Mouse (Mus musculus): ENCODE results near the gene Olfr545. TPM values are rescaled to one million over a fixed set of nuclear protein-coding genes. Genes with fewer than 3 reads are reported as not detected.

Olfr545 gene
- polyA plus RNA-seq, 1 experiment: not detected

GRCm38 (mm10) chr7:102442432-102442831 is 56.9 kb downstream of the Olfr545 start:
- under 1% methylated on average over 4 of the region's 4 CpGs for WGBS
- Histone ChIP-seq H3K4me3 (replicated peaks; ENCODE audit: insufficient read depth, low read depth, low read length) (peak overlapping the region; percentile 85), H3K4me1 (ENCODE audit: control insufficient read depth, insufficient read depth, low read length) (no peaks in the 10 kb centered on the region), H3K27me3 (ENCODE audit: control insufficient read depth, insufficient read depth, low read length) (no peaks in the 10 kb centered on the region), H3K27ac (ENCODE audit: insufficient read depth, low read length) (no peak overlapping the region)
- DNase-seq: no peak
- TF ChIP-seq CTCF (IDR thresholded peaks at IDR 0.05; ENCODE audit: borderline replicate concordance, insufficient read depth, low read depth, low read length): no peak
- no peak for TF ChIP-seq POLR2A (IDR thresholded peaks at IDR 0.05; ENCODE audit: borderline replicate concordance, insufficient read depth, low read length)

DNA sequence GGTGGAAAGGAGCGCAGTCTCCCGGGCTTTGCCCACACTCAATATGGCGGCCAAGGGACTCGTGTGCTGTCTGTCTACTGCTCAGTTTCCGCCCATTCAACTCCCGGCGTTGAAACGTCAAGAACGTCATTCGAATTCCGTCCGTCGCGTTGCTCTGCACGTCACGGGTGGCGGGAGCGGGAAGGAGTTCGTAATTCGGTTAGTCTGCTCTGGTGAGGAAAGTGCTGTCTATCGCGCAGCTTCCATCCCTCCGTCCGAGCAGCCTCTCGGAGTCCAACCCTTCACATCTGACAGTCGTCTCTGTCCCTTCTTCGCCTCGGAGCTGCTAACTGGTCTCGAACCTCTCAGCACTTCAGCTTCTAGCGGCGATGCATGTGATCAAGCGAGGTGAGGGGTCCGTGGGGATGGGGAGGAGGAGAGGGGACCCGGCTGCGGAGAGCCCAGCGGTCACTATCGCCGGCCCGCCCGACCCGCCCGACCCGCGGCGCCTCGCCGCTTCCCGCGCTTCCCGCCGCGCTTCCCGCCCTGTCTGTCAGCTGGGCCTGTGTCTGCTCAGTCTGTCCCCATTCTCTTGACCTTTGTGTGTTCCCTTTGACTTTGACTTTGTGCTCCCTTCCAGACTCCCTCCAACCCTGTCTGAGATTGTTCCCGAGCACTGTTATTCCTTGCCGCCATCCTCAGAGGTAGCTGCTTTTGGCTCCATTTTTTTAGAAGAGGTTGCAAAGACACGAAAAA is 57.5 kb downstream of the Olfr545 start, which contains the start of gene Rrm1:
Gene Rrm1, plus strand, starts transcription at position 39 of the 735 bp plus-strand sequence.
- H3K4me3 ChIP-seq (replicated peaks; ENCODE audit: insufficient read depth, low read depth, low read length): peak within 1 kb of the TSS; percentile 85
- no peak within 1 kb of the TSS for H3K27ac ChIP-seq (ENCODE audit: insufficient read depth, low read length)
- peak; percentile 96 to 97 for DNase-seq
- TF ChIP-seq POLR2A (IDR thresholded peaks at IDR 0.05; ENCODE audit: borderline replicate concordance, insufficient read depth, low read length): peak; percentile 61; the same call in 1 of the 2 replicates
- TF ChIP-seq CTCF (IDR thresholded peaks at IDR 0.05; ENCODE audit: borderline replicate concordance, insufficient read depth, low read depth, low read length): no peak
- under 1% methylated on average over 54 of the region's 56 CpGs for WGBS
- H3K27me3 ChIP-seq (ENCODE audit: control insufficient read depth, insufficient read depth, low read length): no peaks in the 10 kb centered on the region
- H3K4me1 ChIP-seq (ENCODE audit: control insufficient read depth, insufficient read depth, low read length): no peaks in the 10 kb centered on the region

Other genes with a start within 250 kb of the Olfr545 start
- gene Rhog, start 243.5 kb downstream of the Olfr545 start, polyA plus RNA-seq (2012; rRNA removed): 71.1 and 87.6 TPM in 2 replicates
- 84.9 and 87.5 TPM in 2 replicates for gene Stim1, start 231.8 kb downstream of the Olfr545 start, polyA plus RNA-seq (2012; rRNA removed)
- gene Rrm1, start 57.9 kb downstream of the Olfr545 start, polyA plus RNA-seq (2012; rRNA removed): 17.0 and 20.0 TPM in 2 replicates
- gene Olfr543, start 17.9 kb downstream of the Olfr545 start, polyA plus RNA-seq (2012; rRNA removed): not detected in 2 replicates
- gene Olfr544, start 11.3 kb downstream of the Olfr545 start, polyA plus RNA-seq (2012; rRNA removed): not detected in 2 replicates
- gene Olfr547, start 35.2 kb upstream of the Olfr545 start, polyA plus RNA-seq (2012; rRNA removed): not detected in 2 replicates
- not detected in 2 replicates for gene Olfr548-ps1, start 41.3 kb upstream of the Olfr545 start, polyA plus RNA-seq (2012; rRNA removed)
- gene Olfr549, start 50.3 kb upstream of the Olfr545 start, polyA plus RNA-seq (2012; rRNA removed): not detected in 2 replicates
- 1.8 and 2.2 TPM in 2 replicates for gene Trim21, start 65.9 kb upstream of the Olfr545 start, polyA plus RNA-seq (2012; rRNA removed)
- not detected in 2 replicates for gene Olfr550, start 71.9 kb upstream of the Olfr545 start, polyA plus RNA-seq (2012; rRNA removed)
- gene Olfr551, start 92.3 kb upstream of the Olfr545 start, polyA plus RNA-seq (2012; rRNA removed): not detected in 2 replicates
- gene Olfr552, start 98.2 kb upstream of the Olfr545 start, polyA plus RNA-seq (2012; rRNA removed): not detected in 2 replicates
- not detected in 2 replicates for gene Olfr553, start 118.6 kb upstream of the Olfr545 start, polyA plus RNA-seq (2012; rRNA removed)
- not detected in 2 replicates for gene Olfr554, start 138.9 kb upstream of the Olfr545 start, polyA plus RNA-seq (2012; rRNA removed)
- not detected in 2 replicates for gene Olfr555, start 159.2 kb upstream of the Olfr545 start, polyA plus RNA-seq (2012; rRNA removed)
- gene Olfr556, start 165.3 kb upstream of the Olfr545 start, polyA plus RNA-seq (2012; rRNA removed): not detected in 2 replicates
- gene Trim68, start 187.8 kb upstream of the Olfr545 start, polyA plus RNA-seq (2012; rRNA removed): 7.2 and 7.8 TPM in 2 replicates
- not detected in 2 replicates for gene Olfr557, start 196.3 kb upstream of the Olfr545 start, polyA plus RNA-seq (2012; rRNA removed)
- gene Olfr558, start 202.6 kb upstream of the Olfr545 start, polyA plus RNA-seq (2012; rRNA removed): 0.49 and 0.52 TPM in 2 replicates
- not detected in 2 replicates for gene Olfr33, start 219.5 kb upstream of the Olfr545 start, polyA plus RNA-seq (2012; rRNA removed)
- gene Olfr559, start 227.9 kb upstream of the Olfr545 start, polyA plus RNA-seq (2012; rRNA removed): not detected in 2 replicates